Mouse (Mus musculus) olfactory bulb, adult 2 months (tissue): ENCODE measurements around the gene Gabrb1.

Source experiments
- CTCF ChIP-seq: fragments of 200-500 bp; IDR thresholded peaks from 2 replicates; pipeline ENCODE4 v1.5.1; 2012; ENCODE audit warnings: low read depth, mild to moderate bottlenecking, low read length, moderate library complexity; ENCODE audit not compliant: insufficient read depth
- POLR2A ChIP-seq: fragments of 200-500 bp; IDR thresholded peaks from 2 replicates; pipeline ENCODE4 v1.6.1; 2012; ENCODE audit warnings: mild to moderate bottlenecking, low read depth, low read length, moderate library complexity; ENCODE audit not compliant: insufficient read depth

- no peak for TF ChIP-seq POLR2A
- TF ChIP-seq CTCF = no peak
Observed at GRCm38 (mm10) chr5:71986561-71986960, 328.6 kb downstream of the Gabrb1 start.
